Mouse (Mus musculus) ES-Bruce4 (cell line): ENCODE measurements at regions not wholly inside any gene's neighbourhood (a gene's known extent, or its start where the extent isn't known, plus 50 kb on each side); places are given as distances from the start of the nearest gene placed in this dataset.

Experiments used
- CTCF ChIP-seq: IDR thresholded peaks from one replicate; pipeline ENCODE4 v1.8.1; 2011; ENCODE audit warnings: low read depth, low read length
- POLR2A ChIP-seq: IDR thresholded peaks from one replicate; pipeline ENCODE4 v1.8.1; 2011; ENCODE audit warnings: low read length; ENCODE audit not compliant: insufficient read depth

DNA sequence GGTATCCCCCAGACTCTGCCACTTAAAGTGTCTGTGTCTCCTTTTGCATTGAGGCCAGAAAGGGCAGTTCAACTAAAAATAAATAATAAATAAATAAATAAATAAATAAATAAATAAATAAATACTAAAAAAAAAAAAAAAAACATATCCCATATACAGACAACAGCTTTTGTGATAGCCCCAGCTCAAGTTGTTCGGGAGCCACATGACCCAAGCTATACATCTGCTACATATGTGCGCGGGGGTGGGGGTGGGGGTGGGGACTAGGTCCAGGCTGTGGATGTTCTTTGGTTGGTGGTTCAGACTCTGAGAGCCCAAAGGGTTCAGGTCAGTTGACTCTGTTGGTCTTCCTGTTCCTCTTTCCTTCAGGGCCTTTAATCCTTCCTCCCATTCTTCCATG, 379.6 kb upstream of the Ccnh start:
- TF ChIP-seq CTCF = no peak
- TF ChIP-seq POLR2A = no peak
